Mouse (Mus musculus): ENCODE data around the gene Bap1. TPM values are rescaled to one million over a fixed set of nuclear protein-coding genes. Genes with fewer than 3 reads are reported as not detected.
A peak's percentile ranks its signal among the peaks of the same experiment; 100 is the strongest.

Bap1 gene
- polyA plus RNA-seq (2015; fragmentation: Nextera tagmentation; extraction: Ambion mirVana), result 57.8 and 63.4 TPM in 2 replicates

DNA sequence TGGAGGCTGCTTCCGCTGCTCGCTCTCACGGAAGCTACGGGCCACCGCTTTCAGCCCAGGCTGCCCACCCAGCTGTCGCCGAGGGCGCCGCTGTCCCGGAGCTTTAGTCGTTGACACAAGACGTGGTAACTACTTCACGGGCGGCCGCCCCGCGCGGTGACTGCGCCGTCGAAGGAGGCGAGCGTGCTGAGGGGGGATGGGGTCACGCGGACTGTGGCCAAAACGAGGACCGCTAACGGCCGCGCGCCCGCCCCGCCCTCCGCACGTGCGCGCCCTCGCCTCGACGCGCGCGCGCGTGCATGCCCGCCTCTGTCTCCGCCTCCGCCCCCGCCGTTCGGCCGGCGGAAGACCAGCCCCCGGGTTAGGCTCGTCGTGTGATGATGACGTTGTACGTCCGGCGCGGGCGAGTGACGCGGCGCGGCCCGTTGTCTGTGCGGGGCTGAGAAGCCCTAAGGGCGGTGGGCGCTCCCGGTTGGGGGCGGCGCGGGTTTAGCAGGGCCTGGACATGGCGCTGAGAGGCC is at the start of gene Bap1, which contains the start of gene Phf7:
Bap1 (plus strand) TSS at position 367 of the 521 bp plus-strand sequence.
Phf7 (minus strand) TSS at position 234 of the 521 bp plus-strand sequence.
- H3K4me1 ChIP-seq (replicated peaks; ENCODE audit: insufficient read depth, low read length), result 0 out of 2 replicates have a peak, but pooled peaks cover 3% of the 10 kb centered on the region
- peak; percentile 14; the same call in 1 of the 2 replicates for TF ChIP-seq CTCF (IDR thresholded peaks at IDR 0.05; ENCODE audit: low read depth)
- H3K4me2 ChIP-seq (ENCODE audit: low read length), result peak within 1 kb of the TSS; percentile 83
- H3K9me3 ChIP-seq (replicated peaks; ENCODE audit: low read length), result no peaks in the 10 kb centered on the region
- H3K4me3 ChIP-seq (replicated peaks; ENCODE audit: low read depth, low read length), result peak within 1 kb of the TSS; percentile 99
- WGBS, result under 1% methylated on average over 74 of the region's 75 CpGs
- peak; percentile 96 for DNase-seq (ENCODE audit: low spot score)
- H3K9ac ChIP-seq (ENCODE audit: low read depth, low read length), result peak within 1 kb of the TSS; percentile 99
- H3K27ac ChIP-seq, result peak within 1 kb of the TSS; percentile 90
- H3K36me3 ChIP-seq (ENCODE audit: insufficient read depth, low read length), result peaks cover 34% of the 10 kb centered on the region
- no peaks in the 10 kb centered on the region for H3K27me3 ChIP-seq (ENCODE audit: insufficient read depth, low read length)
- ATAC-seq (replicated peaks; ENCODE audit: low FRiP score, low read depth), result peak; percentile 94

DNA sequence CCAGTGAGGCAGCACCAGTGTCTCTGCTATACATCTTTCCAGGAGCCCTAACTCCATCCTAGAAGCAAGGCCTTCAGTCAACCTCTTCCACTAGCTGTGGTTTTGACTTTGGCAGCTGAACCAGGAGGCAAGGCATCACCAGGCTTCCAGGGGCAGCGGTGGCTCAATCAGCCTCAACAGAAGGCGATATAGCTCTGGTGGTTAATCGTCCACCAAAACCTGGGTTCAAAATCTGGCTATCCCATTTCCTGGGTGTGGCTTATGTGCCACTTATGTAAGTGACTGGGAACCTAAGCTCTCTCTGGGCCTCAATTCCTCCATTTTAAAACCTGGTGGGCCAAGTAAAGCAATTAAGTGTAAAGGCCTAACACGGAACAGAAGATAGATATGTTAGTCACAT is 46.4 kb upstream of the Bap1 start:
- Histone ChIP-seq H3K27ac (peak overlapping the region; percentile 90), H3K9ac (ENCODE audit: low read depth, low read length) (peak overlapping the region; percentile 91), H3K36me3 (ENCODE audit: insufficient read depth, low read length) (peaks cover 30% of the 10 kb centered on the region), H3K4me3 (replicated peaks; ENCODE audit: low read depth, low read length) (peak overlapping the region; percentile 83), H3K27me3 (ENCODE audit: insufficient read depth, low read length) (no peaks in the 10 kb centered on the region), H3K9me3 (replicated peaks; ENCODE audit: low read length) (no peaks in the 10 kb centered on the region), H3K4me2 (ENCODE audit: low read length) (peak overlapping the region; percentile 94), H3K4me1 (replicated peaks; ENCODE audit: insufficient read depth, low read length) (peaks cover 12% of the 10 kb centered on the region)
- DNase-seq (ENCODE audit: low spot score) (no peak), ATAC-seq (replicated peaks; ENCODE audit: low FRiP score, low read depth) (no peak)
- 36% methylated on average over 4 of the region's 4 CpGs for WGBS
- no peak for TF ChIP-seq CTCF (IDR thresholded peaks at IDR 0.05; ENCODE audit: low read depth)

GRCm38 (mm10) chr14:31205244-31205561 is 46.0 kb upstream of the Bap1 start:
- Histone ChIP-seq H3K4me3 (replicated peaks; ENCODE audit: low read depth, low read length) (peak overlapping the region; percentile 83), H3K27ac (peak overlapping the region; percentile 90), H3K27me3 (ENCODE audit: insufficient read depth, low read length) (no peaks in the 10 kb centered on the region), H3K36me3 (ENCODE audit: insufficient read depth, low read length) (peaks cover 29% of the 10 kb centered on the region), H3K4me1 (replicated peaks; ENCODE audit: insufficient read depth, low read length) (peaks cover 12% of the 10 kb centered on the region), H3K4me2 (ENCODE audit: low read length) (peak overlapping the region; percentile 94), H3K9ac (ENCODE audit: low read depth, low read length) (peak overlapping the region; percentile 91), H3K9me3 (replicated peaks; ENCODE audit: low read length) (no peaks in the 10 kb centered on the region)
- ATAC-seq (replicated peaks; ENCODE audit: low FRiP score, low read depth) (peak; percentile 52; the same call in 1 of the 2 replicates), DNase-seq (ENCODE audit: low spot score) (peak; percentile 57)
- WGBS, result 8% methylated on average over 8 of the region's 8 CpGs
- no peak for TF ChIP-seq CTCF (IDR thresholded peaks at IDR 0.05; ENCODE audit: low read depth)

DNA sequence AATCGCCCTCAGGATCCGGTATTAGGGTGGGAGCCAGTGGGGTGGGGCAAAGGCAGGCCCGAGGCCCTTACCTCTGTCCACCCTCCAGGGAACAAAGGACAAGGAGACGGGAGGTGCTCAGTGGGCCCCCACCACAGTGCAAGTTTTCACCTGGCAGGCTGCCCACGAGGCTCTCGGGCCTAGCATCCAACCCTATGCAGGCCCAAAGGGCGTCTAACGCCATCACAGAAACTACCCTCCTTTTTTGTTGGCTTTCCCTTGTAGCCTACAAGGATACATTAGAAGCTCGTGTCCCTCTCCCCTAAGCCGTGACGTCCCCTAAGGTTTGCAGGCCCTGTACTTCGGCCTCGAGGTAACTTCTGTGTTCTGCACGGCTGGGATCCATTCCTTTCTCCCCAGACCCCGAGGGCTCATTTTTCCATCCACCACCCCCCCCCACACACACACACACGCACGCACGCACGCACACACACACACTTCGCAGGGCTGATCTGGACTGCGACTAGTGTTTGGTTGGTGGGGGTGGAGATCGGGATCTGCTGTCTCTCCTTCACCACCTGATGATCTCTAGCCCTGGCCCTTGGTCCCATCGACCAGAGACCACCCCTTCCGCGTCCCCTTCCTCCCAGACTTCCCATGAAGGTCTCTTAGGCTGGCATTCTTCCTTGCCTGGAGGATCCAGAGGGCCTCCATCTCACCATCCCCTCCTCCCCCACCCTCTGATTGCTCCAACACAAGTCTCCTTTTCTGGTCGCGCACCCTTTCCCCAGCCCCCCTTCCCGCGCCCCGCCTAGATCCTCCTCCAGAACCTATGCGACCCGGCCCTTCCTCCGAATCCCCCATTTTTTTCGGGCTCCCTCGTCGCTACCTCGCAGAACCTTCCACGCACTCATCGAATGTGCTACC is 45.4 kb upstream of the Bap1 start:
- Histone ChIP-seq H3K4me2 (ENCODE audit: low read length) (peak overlapping the region; percentile 94), H3K36me3 (ENCODE audit: insufficient read depth, low read length) (peaks cover 24% of the 10 kb centered on the region), H3K9me3 (replicated peaks; ENCODE audit: low read length) (no peaks in the 10 kb centered on the region), H3K9ac (ENCODE audit: low read depth, low read length) (peak overlapping the region; percentile 91), H3K27ac (peak overlapping the region; percentile 90), H3K27me3 (ENCODE audit: insufficient read depth, low read length) (no peaks in the 10 kb centered on the region), H3K4me3 (replicated peaks; ENCODE audit: low read depth, low read length) (peak overlapping the region; percentile 83), H3K4me1 (replicated peaks; ENCODE audit: insufficient read depth, low read length) (peaks cover 12% of the 10 kb centered on the region)
- ATAC-seq (replicated peaks; ENCODE audit: low FRiP score, low read depth) (peak; percentile 49), DNase-seq (ENCODE audit: low spot score) (peak; percentile 63)
- TF ChIP-seq CTCF (IDR thresholded peaks at IDR 0.05; ENCODE audit: low read depth), result no peak
- WGBS, result under 1% methylated on average over 39 of the region's 39 CpGs

- Histone ChIP-seq H3K9ac (ENCODE audit: low read depth, low read length) (peak overlapping the region; percentile 91), H3K4me1 (replicated peaks; ENCODE audit: insufficient read depth, low read length) (peaks cover 12% of the 10 kb centered on the region), H3K9me3 (replicated peaks; ENCODE audit: low read length) (no peaks in the 10 kb centered on the region), H3K27me3 (ENCODE audit: insufficient read depth, low read length) (no peaks in the 10 kb centered on the region), H3K4me3 (replicated peaks; ENCODE audit: low read depth, low read length) (peak overlapping the region; percentile 83), H3K4me2 (ENCODE audit: low read length) (peak overlapping the region; percentile 94), H3K36me3 (ENCODE audit: insufficient read depth, low read length) (peaks cover 17% of the 10 kb centered on the region), H3K27ac (peak overlapping the region; percentile 90)
- DNase-seq (ENCODE audit: low spot score) (peak; percentile 97), ATAC-seq (replicated peaks; ENCODE audit: low FRiP score, low read depth) (peak; percentile 62)
- under 1% methylated on average over 48 of the region's 48 CpGs for WGBS
- no peak for TF ChIP-seq CTCF (IDR thresholded peaks at IDR 0.05; ENCODE audit: low read depth)
Observed at GRCm38 (mm10) chr14:31206472-31206981, 44.7 kb upstream of the Bap1 start.

Data from kidney, postnatal 0 days (tissue).